Mouse (Mus musculus): ENCODE results near the gene Gm38392. TPM values are rescaled to one million over a fixed set of nuclear protein-coding genes. Genes with fewer than 3 reads are reported as not detected.

The Gm38392 gene
- polyA plus RNA-seq, 1 experiment from 2014 or later = not detected

DNA sequence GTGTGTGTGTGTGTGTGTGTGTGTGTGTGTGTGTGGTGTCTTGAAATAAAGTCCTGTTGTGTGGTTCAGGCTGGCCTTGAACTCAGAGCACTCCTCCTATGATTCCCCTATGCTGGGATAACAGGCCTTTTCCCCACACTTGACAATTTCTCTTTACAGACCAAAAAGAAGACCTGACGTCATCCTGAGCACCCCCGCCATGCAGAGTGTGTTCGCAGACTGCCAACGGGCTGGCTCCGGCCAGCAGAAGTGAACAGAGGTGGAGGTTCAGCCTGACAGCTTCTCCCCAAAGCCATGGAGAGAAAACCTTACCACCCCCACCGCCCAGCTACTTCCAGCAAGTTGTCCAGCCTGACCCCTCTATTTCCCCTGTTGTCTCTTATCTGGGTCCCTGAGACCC is 57.5 kb downstream of the Gm38392 start:
- H3K4me3 ChIP-seq = peak overlapping the region; percentile 27; the same call in 1 of the 2 replicates
- peak overlapping the region; percentile 82; the same call in 1 of the 2 replicates for H3K27ac ChIP-seq
- H3K9me3 ChIP-seq = no peaks in the 10 kb centered on the region
- peaks cover 21% of the 10 kb centered on the region; the same call in 1 of the 2 replicates for H3K36me3 ChIP-seq
- no peak for DNase-seq (ENCODE audit: low spot score)
- WGBS = 73% methylated on average over 6 of the region's 6 CpGs
- peaks cover 98% of the 10 kb centered on the region for H3K27me3 ChIP-seq (ENCODE audit: insufficient read depth, poor library complexity, severe bottlenecking)
- peaks cover 92% of the 10 kb centered on the region for H3K4me1 ChIP-seq (replicated peaks)

GRCm38 (mm10) chr3:88228906-88229305 is 58.1 kb downstream of the Gm38392 start:
- no peak for DNase-seq (ENCODE audit: low spot score)
- Histone ChIP-seq H3K36me3 (peaks cover 21% of the 10 kb centered on the region; the same call in 1 of the 2 replicates), H3K4me3 (0 out of 2 replicates have a peak overlapping the region, but pooled peaks have one; percentile 9), H3K27ac (peak overlapping the region; percentile 71), H3K27me3 (ENCODE audit: insufficient read depth, poor library complexity, severe bottlenecking) (peaks cover 98% of the 10 kb centered on the region), H3K9me3 (no peaks in the 10 kb centered on the region), H3K4me1 (replicated peaks) (peaks cover 88% of the 10 kb centered on the region)
- 66% methylated on average over 4 of the region's 4 CpGs for WGBS

GRCm38 (mm10) chr3:88227976-88228375 is 59.0 kb downstream of the Gm38392 start:
- Histone ChIP-seq H3K27ac (peak overlapping the region; percentile 71), H3K4me3 (no peak overlapping the region), H3K4me1 (replicated peaks) (peaks cover 79% of the 10 kb centered on the region), H3K36me3 (peaks cover 23% of the 10 kb centered on the region; the same call in 1 of the 2 replicates), H3K27me3 (ENCODE audit: insufficient read depth, poor library complexity, severe bottlenecking) (peaks cover 98% of the 10 kb centered on the region), H3K9me3 (no peaks in the 10 kb centered on the region)
- WGBS = 53% methylated on average over 6 of the region's 6 CpGs
- no peak for DNase-seq (ENCODE audit: low spot score)

GRCm38 (mm10) chr3:88227260-88227659 is 59.8 kb downstream of the Gm38392 start:
- Histone ChIP-seq H3K36me3 (peaks cover 23% of the 10 kb centered on the region; the same call in 1 of the 2 replicates), H3K9me3 (no peaks in the 10 kb centered on the region), H3K27ac (peak overlapping the region; percentile 71; the same call in 1 of the 2 replicates), H3K27me3 (ENCODE audit: insufficient read depth, poor library complexity, severe bottlenecking) (peaks cover 98% of the 10 kb centered on the region), H3K4me3 (no peak overlapping the region), H3K4me1 (replicated peaks) (peaks cover 74% of the 10 kb centered on the region)
- 36% methylated on average over 4 of the region's 4 CpGs for WGBS
- DNase-seq (ENCODE audit: low spot score) = no peak

DNA sequence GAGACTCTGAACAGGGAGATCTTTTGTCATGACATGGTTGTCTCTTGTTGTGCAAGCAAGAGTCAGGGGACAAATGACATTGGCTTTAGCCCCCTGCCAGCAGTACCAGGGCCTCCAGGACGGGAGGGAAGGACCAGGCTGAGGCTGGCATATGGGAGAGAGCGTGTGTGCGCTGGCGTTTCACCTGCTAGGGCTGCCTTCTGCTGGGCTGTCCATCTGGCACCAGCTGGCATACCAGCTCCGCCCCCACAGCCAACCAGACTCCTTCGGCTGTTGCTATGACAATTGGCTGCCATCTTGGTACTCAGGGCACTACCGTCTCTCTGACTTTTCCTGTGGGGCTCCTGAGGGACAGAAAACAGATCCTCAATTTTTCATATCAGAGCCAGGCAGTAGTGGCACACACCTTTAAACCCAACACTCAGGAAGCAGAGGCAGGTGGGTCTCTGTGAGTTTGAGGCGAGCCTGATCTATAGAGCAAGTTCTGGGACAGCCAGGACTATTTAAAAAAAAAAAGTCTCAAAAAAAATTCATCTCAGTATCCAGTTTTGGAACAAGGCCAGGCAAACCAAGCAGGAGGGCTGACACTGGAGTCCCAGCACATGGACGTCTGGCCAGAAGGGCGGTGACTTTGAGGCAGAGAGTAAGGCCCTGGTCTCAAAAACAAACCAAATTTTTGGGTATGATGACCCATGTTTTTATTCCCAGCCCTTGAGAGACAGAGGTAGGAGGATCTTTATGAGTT is 60.7 kb downstream of the Gm38392 start:
- no peak for DNase-seq (ENCODE audit: low spot score)
- H3K9me3 ChIP-seq = no peaks in the 10 kb centered on the region
- H3K27me3 ChIP-seq (ENCODE audit: insufficient read depth, poor library complexity, severe bottlenecking) = peaks cover 98% of the 10 kb centered on the region
- peaks cover 74% of the 10 kb centered on the region for H3K4me1 ChIP-seq (replicated peaks)
- peak overlapping the region; percentile 69 for H3K27ac ChIP-seq
- 89% methylated on average over 10 of the region's 10 CpGs for WGBS
- no peak overlapping the region for H3K4me3 ChIP-seq
- peaks cover 27% of the 10 kb centered on the region; the same call in 1 of the 2 replicates for H3K36me3 ChIP-seq

DNA sequence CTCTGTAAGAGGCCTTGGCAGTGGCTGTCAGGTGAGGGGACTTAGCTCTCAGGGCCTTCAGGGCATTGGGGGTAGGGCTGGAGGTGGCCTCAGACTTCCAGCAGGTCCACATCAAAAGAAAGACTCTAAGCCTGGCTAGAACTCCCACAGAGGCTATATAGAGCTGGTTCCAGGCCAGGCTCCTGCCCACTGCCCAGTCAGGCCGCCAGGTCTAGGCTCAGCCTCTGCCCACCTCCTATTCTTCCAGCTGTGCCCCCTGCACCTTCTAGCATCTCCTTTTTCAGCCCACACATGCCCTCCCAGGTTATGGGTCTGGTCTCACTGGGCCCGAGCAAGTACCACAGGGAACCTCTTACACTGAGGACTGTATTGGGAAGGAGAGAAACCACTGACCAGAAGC is 62.1 kb downstream of the Gm38392 start:
- Histone ChIP-seq H3K4me3 (no peak overlapping the region), H3K36me3 (peaks cover 29% of the 10 kb centered on the region; the same call in 1 of the 2 replicates), H3K27me3 (ENCODE audit: insufficient read depth, poor library complexity, severe bottlenecking) (peaks cover 98% of the 10 kb centered on the region), H3K9me3 (no peaks in the 10 kb centered on the region), H3K4me1 (replicated peaks) (peaks cover 68% of the 10 kb centered on the region), H3K27ac (peak overlapping the region; percentile 69; the same call in 1 of the 2 replicates)
- WGBS = 58% methylated on average over 2 of the region's 2 CpGs
- DNase-seq (ENCODE audit: low spot score) = no peak

- peaks cover 98% of the 10 kb centered on the region for H3K27me3 ChIP-seq (ENCODE audit: insufficient read depth, poor library complexity, severe bottlenecking)
- no peak overlapping the region for H3K27ac ChIP-seq
- H3K36me3 ChIP-seq = peaks cover 24% of the 10 kb centered on the region; the same call in 1 of the 2 replicates
- WGBS = 82% methylated on average over 6 of the region's 6 CpGs
- no peak for DNase-seq (ENCODE audit: low spot score)
- H3K9me3 ChIP-seq = no peaks in the 10 kb centered on the region
- H3K4me3 ChIP-seq = no peak overlapping the region
- peaks cover 43% of the 10 kb centered on the region for H3K4me1 ChIP-seq (replicated peaks)
Measured at GRCm38 (mm10) chr3:88222446-88222845, 64.6 kb downstream of the Gm38392 start.

GRCm38 (mm10) chr3:88221519-88222390 is 65.3 kb downstream of the Gm38392 start:
- no peak for DNase-seq (ENCODE audit: low spot score)
- peak overlapping the region; percentile 64; the same call in 1 of the 2 replicates for H3K27ac ChIP-seq
- no peaks in the 10 kb centered on the region for H3K9me3 ChIP-seq
- WGBS = 50% methylated on average over 12 of the region's 12 CpGs
- H3K36me3 ChIP-seq = peaks cover 24% of the 10 kb centered on the region; the same call in 1 of the 2 replicates
- no peak overlapping the region; the same call in 1 of the 2 replicates for H3K4me3 ChIP-seq
- peaks cover 37% of the 10 kb centered on the region for H3K4me1 ChIP-seq (replicated peaks)
- H3K27me3 ChIP-seq (ENCODE audit: insufficient read depth, poor library complexity, severe bottlenecking) = peaks cover 100% of the 10 kb centered on the region

DNA sequence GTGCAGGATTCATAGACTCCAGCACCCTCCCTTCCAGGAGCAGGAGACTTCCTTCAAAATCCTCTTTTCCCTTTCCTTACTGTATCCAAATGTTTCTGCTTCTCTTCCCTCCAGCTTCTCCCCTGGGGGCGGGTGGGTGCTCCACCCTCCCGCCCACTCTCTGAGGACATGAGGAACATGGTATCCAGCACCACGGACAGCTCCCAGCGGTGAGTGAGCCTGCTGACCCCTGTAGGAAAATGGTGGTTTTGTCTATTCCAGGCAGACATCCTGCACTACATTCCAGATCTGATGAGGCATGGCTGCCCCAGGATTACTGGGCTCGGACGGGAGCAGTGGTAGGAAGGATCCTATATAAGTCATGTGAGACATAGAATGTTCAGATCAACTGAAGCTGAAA is 66.2 kb downstream of the Gm38392 start:
- DNase-seq (ENCODE audit: low spot score) = peak; percentile 79
- Histone ChIP-seq H3K27ac (peak overlapping the region; percentile 64; the same call in 1 of the 2 replicates), H3K4me1 (replicated peaks) (peaks cover 39% of the 10 kb centered on the region), H3K9me3 (no peaks in the 10 kb centered on the region), H3K4me3 (no peak overlapping the region), H3K36me3 (peaks cover 19% of the 10 kb centered on the region; the same call in 1 of the 2 replicates), H3K27me3 (ENCODE audit: insufficient read depth, poor library complexity, severe bottlenecking) (peaks cover 100% of the 10 kb centered on the region)
- WGBS = 5% methylated on average over 6 of the region's 6 CpGs

- WGBS = 18% methylated on average over 9 of the region's 9 CpGs
- DNase-seq (ENCODE audit: low spot score) = no peak
- no peaks in the 10 kb centered on the region for H3K9me3 ChIP-seq
- H3K27me3 ChIP-seq (ENCODE audit: insufficient read depth, poor library complexity, severe bottlenecking) = peaks cover 100% of the 10 kb centered on the region
- H3K36me3 ChIP-seq = peaks cover 12% of the 10 kb centered on the region; the same call in 1 of the 2 replicates
- H3K4me1 ChIP-seq (replicated peaks) = peaks cover 39% of the 10 kb centered on the region
- H3K4me3 ChIP-seq = no peak overlapping the region
- H3K27ac ChIP-seq = no peak overlapping the region
Measured at GRCm38 (mm10) chr3:88219940-88220339, 67.1 kb downstream of the Gm38392 start.

DNA sequence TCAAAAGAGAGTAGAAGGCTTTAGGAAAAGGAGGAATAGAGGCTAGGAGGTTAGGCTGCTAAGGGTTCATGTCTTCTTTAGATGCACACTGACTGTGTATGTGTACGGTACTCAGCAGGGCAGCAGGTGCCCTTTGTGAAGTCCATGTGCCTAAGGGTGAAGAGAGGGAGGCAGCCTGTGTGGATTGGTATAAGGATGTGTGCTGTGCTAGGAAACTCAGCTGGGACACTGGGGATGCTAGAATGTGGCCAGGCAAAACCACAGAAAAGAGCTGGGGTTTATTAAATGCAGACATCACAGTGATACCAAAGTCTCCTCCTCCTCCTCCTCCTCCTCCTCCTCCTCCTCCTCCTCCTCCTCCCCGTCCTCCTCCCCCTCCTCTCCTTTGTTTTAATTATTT is 69.3 kb downstream of the Gm38392 start:
- H3K27me3 ChIP-seq (ENCODE audit: insufficient read depth, poor library complexity, severe bottlenecking) = peaks cover 100% of the 10 kb centered on the region
- no peak overlapping the region for H3K4me3 ChIP-seq
- no peak overlapping the region for H3K27ac ChIP-seq
- peaks cover 9% of the 10 kb centered on the region; the same call in 1 of the 2 replicates for H3K36me3 ChIP-seq
- 43% methylated on average over 1 of the region's 2 CpGs for WGBS
- peaks cover 48% of the 10 kb centered on the region for H3K4me1 ChIP-seq (replicated peaks)
- H3K9me3 ChIP-seq = no peaks in the 10 kb centered on the region
- no peak for DNase-seq (ENCODE audit: low spot score)

DNA sequence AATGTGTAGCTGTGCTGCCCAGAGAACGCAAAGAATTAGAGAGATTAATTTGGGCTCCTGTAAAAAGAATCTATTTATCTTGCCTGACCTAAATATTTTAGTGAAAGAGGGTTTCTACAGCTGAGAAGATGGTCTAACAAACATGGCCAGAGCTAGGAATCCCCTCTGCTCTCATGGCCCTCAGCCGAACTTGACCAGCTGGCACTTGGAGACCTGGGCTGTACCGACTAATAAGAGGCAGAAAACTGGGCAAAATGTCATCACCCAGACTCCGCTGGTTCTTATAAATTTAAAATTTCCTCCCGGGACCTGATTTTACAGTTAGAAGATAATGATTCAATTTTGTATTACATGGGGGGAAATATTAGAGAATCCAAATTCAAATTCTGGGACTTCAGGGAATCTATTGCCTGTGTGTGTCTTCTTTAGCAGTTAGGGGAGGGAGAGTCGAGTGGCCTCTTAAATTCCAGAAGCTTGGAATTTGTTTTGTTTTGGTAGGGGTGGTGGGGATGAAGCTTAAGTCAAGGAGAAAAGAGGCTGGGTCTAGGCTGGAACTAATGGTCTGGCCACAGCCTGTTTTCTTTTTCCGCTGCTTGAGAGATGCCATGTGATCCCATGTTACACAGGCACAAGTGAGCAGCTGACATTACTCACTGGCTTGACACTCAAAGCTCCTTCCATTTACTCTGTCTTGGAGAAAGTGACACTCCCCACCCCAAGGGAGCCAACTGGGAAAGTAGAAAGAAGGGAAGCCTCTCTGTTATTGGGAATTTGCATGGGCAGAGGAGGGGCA is 70.3 kb downstream of the Gm38392 start:
- H3K36me3 ChIP-seq = peaks cover 9% of the 10 kb centered on the region; the same call in 1 of the 2 replicates
- peaks cover 100% of the 10 kb centered on the region for H3K27me3 ChIP-seq (ENCODE audit: insufficient read depth, poor library complexity, severe bottlenecking)
- no peak for DNase-seq (ENCODE audit: low spot score)
- no peak overlapping the region; the same call in 1 of the 2 replicates for H3K27ac ChIP-seq
- H3K4me1 ChIP-seq (replicated peaks) = peaks cover 40% of the 10 kb centered on the region
- H3K4me3 ChIP-seq = peak overlapping the region; percentile 50; the same call in 1 of the 2 replicates
- 9% methylated on average over 7 of the region's 7 CpGs for WGBS
- H3K9me3 ChIP-seq = no peaks in the 10 kb centered on the region
